Mouse (Mus musculus): Measurements from ENCODE around the gene Ntn4.

DNA sequence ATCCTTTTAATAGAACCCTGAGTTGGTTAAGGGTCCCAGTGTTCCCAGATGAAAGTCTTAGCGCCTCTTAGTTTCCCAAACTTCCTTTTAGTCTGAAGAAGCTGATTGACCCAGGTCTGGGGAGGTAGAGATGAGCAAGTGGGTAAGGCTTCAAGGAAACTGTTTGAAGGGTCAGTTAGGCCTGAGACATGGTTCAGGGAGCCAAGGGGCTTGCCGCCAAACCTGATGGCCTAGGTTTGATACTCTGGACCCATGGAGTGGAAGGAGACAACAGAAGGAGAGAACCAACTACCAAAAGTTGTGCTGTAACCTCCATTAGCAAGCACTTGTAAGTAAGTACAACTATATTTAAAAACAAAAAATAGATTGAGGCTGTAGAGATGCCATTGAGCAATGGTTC lies 6.5 kb upstream of the Ntn4 start:
- TF ChIP-seq MAFK (IDR thresholded peaks at IDR 0.05; ENCODE audit: insufficient read depth, low read depth, low read length) = no peak
- TF ChIP-seq HCFC1 (IDR thresholded peaks at IDR 0.05; ENCODE audit: borderline replicate concordance, insufficient read depth, low read length) = no peak
- TF ChIP-seq CHD2 (IDR thresholded peaks at IDR 0.05; ENCODE audit: low read depth, low read length) = no peak

Measured in ES-E14 (cell line).